Comparison of ENCODE assay signal across 8 mouse cellular contexts in genomic region chr12:73565620-73565969, GRCm38 (mm10). TPM values are rescaled to one million over a fixed set of nuclear protein-coding genes. Genes with fewer than 3 reads are reported as not detected.
A peak's percentile ranks its signal among the peaks of the same experiment; 100 is the strongest.
DNase-seq lines count a peak whose midpoint lies in the region; ATAC-seq and TF ChIP-seq lines count a peak whose summit lies in the region.

No protein-coding gene starts in this region.

- WGBS in forebrain, embryonic 10.5 days = 79% methylated on average over 11 of the region's 11 CpGs
- 62% methylated on average over 11 of the region's 11 CpGs for WGBS in intestine, embryonic 14.5 days
- 60% methylated on average over 11 of the region's 11 CpGs for WGBS in midbrain, embryonic 16.5 days

- H3K9me3 ChIP-seq in forebrain, embryonic 10.5 days = peaks cover 3% of the 10 kb centered on the region; the same call in 1 of the 2 replicates
- H3K9me3 ChIP-seq in intestine, embryonic 14.5 days (ENCODE audit: control insufficient read depth, low read length) = no peaks in the 10 kb centered on the region
- H3K9me3 ChIP-seq in midbrain, embryonic 16.5 days (replicated peaks; ENCODE audit: control insufficient read depth, low read length, poor library complexity, severe bottlenecking) = no peaks in the 10 kb centered on the region

- peak overlapping the region; percentile 51 for H3K4me2 ChIP-seq in intestine, embryonic 14.5 days (ENCODE audit: low read length)
- peak overlapping the region; percentile 65 for H3K4me2 ChIP-seq in midbrain, embryonic 16.5 days (ENCODE audit: low read length)

- peak overlapping the region; percentile 44; the same call in 1 of the 2 replicates for H3K4me3 ChIP-seq in layer of hippocampus, adult 2 months
- peak overlapping the region; percentile 39 for H3K4me3 ChIP-seq in forebrain, embryonic 10.5 days
- H3K4me3 ChIP-seq in intestine, embryonic 14.5 days (ENCODE audit: low read depth, low read length) = peak overlapping the region; percentile 23
- peak overlapping the region; percentile 38 for H3K4me3 ChIP-seq in midbrain, embryonic 16.5 days (ENCODE audit: low read depth, low read length)

- DNase-seq in layer of hippocampus, adult 2 months (ENCODE audit: low spot score in 2 of 2) = no peak
- no peak for DNase-seq in layer of hippocampus, adult 18-20 months (ENCODE audit: low spot score in 2 of 2)
- no peak for DNase-seq in forebrain, embryonic 10.5 days (ENCODE audit: extremely low spot score, low spot score)
- DNase-seq in intestine, embryonic 14.5 days (ENCODE audit: low spot score) = no peak
- DNase-seq in adrenal gland, adult 18-20 months (ENCODE audit: low spot score in 2 of 2) = no peak
- no peak for DNase-seq in kidney, postnatal 4 days
- DNase-seq in layer of hippocampus, postnatal 10 days (ENCODE audit: low spot score in 2 of 2) = no peak

- peaks cover 11% of the 10 kb centered on the region; the same call in 1 of the 2 replicates for H3K4me1 ChIP-seq in forebrain, embryonic 10.5 days
- H3K4me1 ChIP-seq in intestine, embryonic 14.5 days (replicated peaks; ENCODE audit: control insufficient read depth, insufficient read depth, low read length) = no peaks in the 10 kb centered on the region
- H3K4me1 ChIP-seq in midbrain, embryonic 16.5 days (ENCODE audit: control insufficient read depth, insufficient read depth, low read length) = no peaks in the 10 kb centered on the region

- ATAC-seq in intestine, embryonic 14.5 days (replicated peaks; ENCODE audit: low FRiP score, low TSS enrichment, low read depth) = no peak
- 0 out of 2 replicates have a peak, but pooled peaks have one; percentile 56 for ATAC-seq in midbrain, embryonic 16.5 days

- no peaks in the 10 kb centered on the region for H3K36me3 ChIP-seq in forebrain, embryonic 10.5 days (replicated peaks)
- H3K36me3 ChIP-seq in intestine, embryonic 14.5 days (ENCODE audit: control insufficient read depth, insufficient read depth, low read length) = no peaks in the 10 kb centered on the region
- no peaks in the 10 kb centered on the region for H3K36me3 ChIP-seq in midbrain, embryonic 16.5 days (ENCODE audit: control insufficient read depth, insufficient read depth, low read length)

- no peak for TF ChIP-seq CTCF in layer of hippocampus, adult 2 months (conservative IDR thresholded peaks at IDR 0.05)

- peaks cover 14% of the 10 kb centered on the region for H3K27me3 ChIP-seq in forebrain, embryonic 10.5 days (ENCODE audit: poor library complexity, severe bottlenecking)
- H3K27me3 ChIP-seq in intestine, embryonic 14.5 days (replicated peaks; ENCODE audit: control insufficient read depth, insufficient read depth, low read length) = no peaks in the 10 kb centered on the region; the same call in 1 of the 2 replicates
- H3K27me3 ChIP-seq in midbrain, embryonic 16.5 days (ENCODE audit: control insufficient read depth, insufficient read depth, low read depth, low read length) = no peaks in the 10 kb centered on the region

- H3K27ac ChIP-seq in layer of hippocampus, adult 2 months = no peak overlapping the region
- no peak overlapping the region for H3K27ac ChIP-seq in forebrain, embryonic 10.5 days
- no peak overlapping the region for H3K27ac ChIP-seq in intestine, embryonic 14.5 days (ENCODE audit: low read depth)
- no peak overlapping the region for H3K27ac ChIP-seq in midbrain, embryonic 16.5 days (ENCODE audit: low read length)

- H3K9ac ChIP-seq in intestine, embryonic 14.5 days (ENCODE audit: low read length) = no peak overlapping the region
- peak overlapping the region; percentile 58 for H3K9ac ChIP-seq in midbrain, embryonic 16.5 days (ENCODE audit: low read depth, low read length)

RNA-seq across cellular contexts. Expression of gene Prkch, which starts 19.0 kb away (rescaled TPM):
- total RNA-seq in layer of hippocampus, adult 2 months (2021) = 1 to 10 TPM; 3.2 to 3.7 TPM
- total RNA-seq in layer of hippocampus, adult 18-20 months (2021) = 1 to 10 TPM; 3.3 to 3.6 TPM
- 3.8 and 4.8 TPM in 2 replicates for polyA plus RNA-seq in forebrain, embryonic 10.5 days (2016; fragmentation: Nextera tagmentation; extraction: Ambion mirVana)
- polyA plus RNA-seq in intestine, embryonic 14.5 days (2014; fragmentation: Nextera tagmentation; extraction: Ambion mirVana) = 8.0 and 8.3 TPM in 2 replicates
- 10.4 and 13.4 TPM in 2 replicates for polyA plus RNA-seq in midbrain, embryonic 16.5 days (2015; fragmentation: Nextera tagmentation; extraction: Ambion mirVana)
- total RNA-seq in adrenal gland, adult 18-20 months (2021) = 10 to 100 TPM; 11.0 to 12.5 TPM
- total RNA-seq in layer of hippocampus, postnatal 10 days (2021) = 1 to 10 TPM; 5.6 to 7.0 TPM

RNA-seq across cellular contexts. Expression of gene Tmem30b, which starts 19.4 kb away (rescaled TPM):
- total RNA-seq in layer of hippocampus, adult 2 months (2021) = not detected
- total RNA-seq in layer of hippocampus, adult 18-20 months (2021) = under 1 TPM in 1 of 2 experiments, not detected in 1; 0.10 TPM
- 3.8 and 5.0 TPM in 2 replicates for polyA plus RNA-seq in forebrain, embryonic 10.5 days (2016; fragmentation: Nextera tagmentation; extraction: Ambion mirVana)
- polyA plus RNA-seq in intestine, embryonic 14.5 days (2014; fragmentation: Nextera tagmentation; extraction: Ambion mirVana) = 34.5 and 41.3 TPM in 2 replicates
- 0.18 and 0.37 TPM in 2 replicates for polyA plus RNA-seq in midbrain, embryonic 16.5 days (2015; fragmentation: Nextera tagmentation; extraction: Ambion mirVana)
- under 1 TPM in 1 of 2 experiments, not detected in 1; 0.19 TPM for total RNA-seq in adrenal gland, adult 18-20 months (2021)
- under 1 TPM in 1 of 2 experiments, not detected in 1; 0.13 TPM for total RNA-seq in layer of hippocampus, postnatal 10 days (2021)
